Comparison of ENCODE assay signal across 15 mouse cellular contexts in the genomic region with DNA sequence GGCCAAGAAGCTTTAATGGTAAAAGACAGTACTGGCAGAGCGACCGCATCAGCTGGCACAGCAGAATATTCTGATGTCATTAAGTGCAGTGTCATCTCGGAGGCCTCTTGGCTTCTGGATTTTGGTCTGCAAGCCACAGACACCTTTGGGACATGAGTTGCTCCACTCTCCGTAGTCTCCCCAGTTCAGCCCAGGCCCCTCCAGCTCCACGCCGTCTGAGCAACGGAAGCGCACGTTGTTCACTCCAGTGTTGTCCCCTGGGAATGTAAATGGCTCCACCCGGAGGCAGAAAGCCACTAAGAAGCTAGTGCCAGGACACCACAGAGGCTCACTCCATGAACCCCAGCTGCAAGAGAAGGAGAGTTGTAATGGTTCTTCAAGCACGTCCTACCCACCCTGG. TPM values are rescaled to one million over a fixed set of nuclear protein-coding genes. Genes with fewer than 3 reads are reported as not detected.
DNase-seq lines count a peak whose midpoint lies in the region; ATAC-seq lines count a peak whose summit lies in the region.
"Had no signal": no experiment of that assay in that cellular context is flagged by ENCODE, and none has a peak within 500 bp of the region (broad histone marks: within the 10 kb centered on the region; RNA-seq: fewer than 3 reads in every experiment).

No protein-coding gene starts in this region.

- 40% methylated on average over 11 of the region's 11 CpGs for WGBS in hindbrain, embryonic 13.5 days
- 59% methylated on average over 11 of the region's 11 CpGs for WGBS in hindbrain, embryonic 11.5 days
- WGBS in embryonic facial prominence, embryonic 10.5 days = 58% methylated on average over 11 of the region's 11 CpGs
- 54% methylated on average over 11 of the region's 11 CpGs for WGBS in forebrain, embryonic 15.5 days

- H3K4me1 ChIP-seq in hindbrain, embryonic 13.5 days (replicated peaks) = peaks cover 15% of the 10 kb centered on the region
- H3K4me1 ChIP-seq in hindbrain, embryonic 11.5 days (replicated peaks; ENCODE audit: control insufficient read depth, insufficient read depth, low read length) = 0 out of 2 replicates have a peak, but pooled peaks cover 2% of the 10 kb centered on the region
- H3K4me1 ChIP-seq in embryonic facial prominence, embryonic 10.5 days = peaks cover 35% of the 10 kb centered on the region
- peaks cover 5% of the 10 kb centered on the region; the same call in 1 of the 2 replicates for H3K4me1 ChIP-seq in forebrain, embryonic 15.5 days

- H3K4me3 ChIP-seq in hindbrain, embryonic 13.5 days = no peak overlapping the region
- no peak overlapping the region for H3K4me3 ChIP-seq in hindbrain, embryonic 11.5 days (ENCODE audit: low read depth, low read length)
- 0 out of 2 replicates have a peak overlapping the region, but pooled peaks have one; percentile 13 for H3K4me3 ChIP-seq in embryonic facial prominence, embryonic 10.5 days
- H3K4me3 ChIP-seq in forebrain, embryonic 15.5 days = no peak overlapping the region
- H3K4me3 ChIP-seq: limb, embryonic 12.5 days; midbrain, embryonic 10.5 days had no signal

- H3K27ac ChIP-seq in hindbrain, embryonic 13.5 days = no peak overlapping the region
- no peak overlapping the region for H3K27ac ChIP-seq in hindbrain, embryonic 11.5 days (ENCODE audit: low read depth, low read length)
- H3K27ac ChIP-seq in embryonic facial prominence, embryonic 10.5 days (replicated peaks) = 0 out of 2 replicates have a peak overlapping the region, but pooled peaks have one; percentile 14
- no peak overlapping the region for H3K27ac ChIP-seq in forebrain, embryonic 15.5 days (replicated peaks)
- H3K27ac ChIP-seq: kidney, postnatal 0 days; limb, embryonic 12.5 days; midbrain, embryonic 10.5 days had no signal

- peaks cover 14% of the 10 kb centered on the region; the same call in 1 of the 2 replicates for H3K27me3 ChIP-seq in hindbrain, embryonic 13.5 days
- no peaks in the 10 kb centered on the region for H3K27me3 ChIP-seq in hindbrain, embryonic 11.5 days (ENCODE audit: control insufficient read depth, insufficient read depth, low read length)
- H3K27me3 ChIP-seq in embryonic facial prominence, embryonic 10.5 days (replicated peaks; ENCODE audit: low read depth, poor library complexity, severe bottlenecking) = peaks cover 20% of the 10 kb centered on the region
- no peaks in the 10 kb centered on the region for H3K27me3 ChIP-seq in forebrain, embryonic 15.5 days

- DNase-seq in hindbrain, embryonic 11.5 days (ENCODE audit: low spot score) = no peak
- DNase-seq in A20 (ENCODE audit: low read depth, low spot score) = peak; percentile 22
- no peak for DNase-seq in embryonic facial prominence, embryonic 10.5 days (ENCODE audit: low spot score)
- peak; percentile 44 for DNase-seq in heart, postnatal 25 days (ENCODE audit: low spot score)
- DNase-seq in ovary, postnatal 14 days (ENCODE audit: low spot score) = no peak
- DNase-seq: cerebellum, postnatal 14 days; layer of hippocampus, postnatal 36 days; right cerebral cortex, adult 18-20 months had no signal

- no peak for ATAC-seq in hindbrain, embryonic 13.5 days (ENCODE audit: low FRiP score)
- ATAC-seq in hindbrain, embryonic 11.5 days (ENCODE audit: low FRiP score) = no peak
- ATAC-seq in forebrain, embryonic 15.5 days (replicated peaks) = no peak

- no peaks in the 10 kb centered on the region for H3K36me3 ChIP-seq in hindbrain, embryonic 13.5 days
- no peaks in the 10 kb centered on the region for H3K36me3 ChIP-seq in hindbrain, embryonic 11.5 days (ENCODE audit: control insufficient read depth, insufficient read depth, low read length)
- H3K36me3 ChIP-seq in embryonic facial prominence, embryonic 10.5 days (replicated peaks) = no peaks in the 10 kb centered on the region
- no peaks in the 10 kb centered on the region for H3K36me3 ChIP-seq in forebrain, embryonic 15.5 days
- H3K36me3 ChIP-seq: limb, embryonic 12.5 days; midbrain, embryonic 10.5 days had no signal

- H3K4me2 ChIP-seq in hindbrain, embryonic 13.5 days = no peak overlapping the region
- no peak overlapping the region for H3K4me2 ChIP-seq in hindbrain, embryonic 11.5 days (replicated peaks; ENCODE audit: low read depth, low read length)
- no peak overlapping the region for H3K4me2 ChIP-seq in forebrain, embryonic 15.5 days (replicated peaks)
- H3K4me2 ChIP-seq: limb, embryonic 12.5 days had no signal

- H3K9ac ChIP-seq in hindbrain, embryonic 13.5 days = peak overlapping the region; percentile 24; the same call in 1 of the 2 replicates
- no peak overlapping the region for H3K9ac ChIP-seq in hindbrain, embryonic 11.5 days (ENCODE audit: low read depth, low read length)
- H3K9ac ChIP-seq in forebrain, embryonic 15.5 days (replicated peaks) = no peak overlapping the region
- H3K9ac ChIP-seq: limb, embryonic 12.5 days had no signal

- no peaks in the 10 kb centered on the region for H3K9me3 ChIP-seq in hindbrain, embryonic 13.5 days
- H3K9me3 ChIP-seq in hindbrain, embryonic 11.5 days (ENCODE audit: control insufficient read depth, low read length) = no peaks in the 10 kb centered on the region
- no peaks in the 10 kb centered on the region for H3K9me3 ChIP-seq in embryonic facial prominence, embryonic 10.5 days
- no peaks in the 10 kb centered on the region for H3K9me3 ChIP-seq in forebrain, embryonic 15.5 days
- H3K9me3 ChIP-seq: limb, embryonic 12.5 days; midbrain, embryonic 10.5 days had no signal

- intact Hi-C loops in heart, postnatal 25 days (cut with DNase I) = no loop called here

RNA-seq across cellular contexts. Expression of a gene that starts 0.9 kb away (rescaled TPM):
- 0.31 TPM in 1 of 2 replicates, not detected in the other for polyA plus RNA-seq in hindbrain, embryonic 13.5 days (2015; fragmentation: Nextera tagmentation; extraction: Ambion mirVana)
- polyA plus RNA-seq in hindbrain, embryonic 11.5 days (2014; fragmentation: Nextera tagmentation; extraction: Ambion mirVana) = 0.36 TPM in 1 of 2 replicates, not detected in the other
- polyA plus RNA-seq in embryonic facial prominence, embryonic 10.5 days (2016; fragmentation: Nextera tagmentation; extraction: Ambion mirVana) = not detected in 2 replicates
- total RNA-seq in heart, postnatal 25 days (2021) = not detected
- 0.29 and 0.36 TPM in 2 replicates for polyA plus RNA-seq in forebrain, embryonic 15.5 days (2015; fragmentation: Nextera tagmentation; extraction: Ambion mirVana)
- total RNA-seq: layer of hippocampus, postnatal 36 days had no signal
- polyA plus RNA-seq: midbrain, embryonic 10.5 days had no signal

RNA-seq across cellular contexts. Expression of a gene that starts 5.5 kb away (rescaled TPM):
- 0.25 and 0.29 TPM in 2 replicates for polyA plus RNA-seq in hindbrain, embryonic 13.5 days (2015; fragmentation: Nextera tagmentation; extraction: Ambion mirVana)
- 0.14 and 0.45 TPM in 2 replicates for polyA plus RNA-seq in hindbrain, embryonic 11.5 days (2014; fragmentation: Nextera tagmentation; extraction: Ambion mirVana)
- polyA plus RNA-seq in embryonic facial prominence, embryonic 10.5 days (2016; fragmentation: Nextera tagmentation; extraction: Ambion mirVana) = 0.43 and 0.44 TPM in 2 replicates
- not detected for total RNA-seq in heart, postnatal 25 days (2021)
- polyA plus RNA-seq in forebrain, embryonic 15.5 days (2015; fragmentation: Nextera tagmentation; extraction: Ambion mirVana) = 0.14 TPM in 1 of 2 replicates, not detected in the other
- total RNA-seq: layer of hippocampus, postnatal 36 days had no signal
- polyA plus RNA-seq: brain, embryonic 14.5 days had no signal

RNA-seq across cellular contexts. Expression of a gene that starts 8.5 kb away (rescaled TPM):
- polyA plus RNA-seq in hindbrain, embryonic 13.5 days (2015; fragmentation: Nextera tagmentation; extraction: Ambion mirVana) = 0.83 and 2.3 TPM in 2 replicates
- polyA plus RNA-seq in hindbrain, embryonic 11.5 days (2014; fragmentation: Nextera tagmentation; extraction: Ambion mirVana) = 0.45 TPM in 1 of 2 replicates, not detected in the other
- 0.35 and 0.77 TPM in 2 replicates for polyA plus RNA-seq in embryonic facial prominence, embryonic 10.5 days (2016; fragmentation: Nextera tagmentation; extraction: Ambion mirVana)
- total RNA-seq in heart, postnatal 25 days (2021) = 1 to 10 TPM in 1 of 2 experiments, under 1 TPM in 1; 0.78 to 1.7 TPM
- polyA plus RNA-seq in forebrain, embryonic 15.5 days (2015; fragmentation: Nextera tagmentation; extraction: Ambion mirVana) = 1.0 and 2.0 TPM in 2 replicates
- total RNA-seq: layer of hippocampus, postnatal 36 days had no signal
- polyA plus RNA-seq: midbrain, embryonic 10.5 days had no signal

RNA-seq across cellular contexts. Expression of a gene that starts 11.6 kb away (rescaled TPM):
- polyA plus RNA-seq in hindbrain, embryonic 13.5 days (2015; fragmentation: Nextera tagmentation; extraction: Ambion mirVana) = 802 and 803 TPM in 2 replicates
- 895 and 918 TPM in 2 replicates for polyA plus RNA-seq in hindbrain, embryonic 11.5 days (2014; fragmentation: Nextera tagmentation; extraction: Ambion mirVana)
- polyA plus RNA-seq in embryonic facial prominence, embryonic 10.5 days (2016; fragmentation: Nextera tagmentation; extraction: Ambion mirVana) = 1,123 and 1,132 TPM in 2 replicates
- total RNA-seq in heart, postnatal 25 days (2021) = 100 to 1,000 TPM; 227 to 230 TPM
- polyA plus RNA-seq in forebrain, embryonic 15.5 days (2015; fragmentation: Nextera tagmentation; extraction: Ambion mirVana) = 750 and 789 TPM in 2 replicates

RNA-seq across cellular contexts. Expression of a gene that starts 19.2 kb away (rescaled TPM):
- polyA plus RNA-seq in hindbrain, embryonic 13.5 days (2015; fragmentation: Nextera tagmentation; extraction: Ambion mirVana) = not detected in 2 replicates
- not detected in 2 replicates for polyA plus RNA-seq in hindbrain, embryonic 11.5 days (2014; fragmentation: Nextera tagmentation; extraction: Ambion mirVana)
- polyA plus RNA-seq in embryonic facial prominence, embryonic 10.5 days (2016; fragmentation: Nextera tagmentation; extraction: Ambion mirVana) = not detected in 2 replicates
- not detected for total RNA-seq in heart, postnatal 25 days (2021)
- not detected in 2 replicates for polyA plus RNA-seq in forebrain, embryonic 15.5 days (2015; fragmentation: Nextera tagmentation; extraction: Ambion mirVana)
- total RNA-seq: layer of hippocampus, postnatal 36 days had no signal
- polyA plus RNA-seq: brain, embryonic 14.5 days; kidney, postnatal 0 days; limb, embryonic 12.5 days; lung, embryonic 16.5 days; midbrain, embryonic 10.5 days had no signal

Comparison
In these comparisons a context has a peak if more than half of its experiments do, and no peak if none do; other contexts are left out.
1. DNase-seq: peak in A20 (single experiment) and heart, postnatal 25 days (single experiment); none in hindbrain, embryonic 11.5 days (single experiment), embryonic facial prominence, embryonic 10.5 days (single experiment) and ovary, postnatal 14 days (single experiment).